Mouse (Mus musculus): ENCODE results near the gene Fbh1.

- TF ChIP-seq CTCF (IDR thresholded peaks at IDR 0.05; ENCODE audit: insufficient read depth, low read depth, low read length) = no peak
- TF ChIP-seq POLR2A (IDR thresholded peaks at IDR 0.05; ENCODE audit: insufficient read depth, low read depth, low read length) = no peak
Measured at GRCm38 (mm10) chr2:11739516-11740051, 37.8 kb downstream of the Fbh1 start.
